Mouse (Mus musculus): Measurements from ENCODE around the gene Mybpc2. TPM values are rescaled to one million over a fixed set of nuclear protein-coding genes. Genes with fewer than 3 reads are reported as not detected.

Gene Mybpc2
- total and polyA plus RNA-seq, 3 experiments = 2.0 to 8.3 (median 5.0) TPM

DNA sequence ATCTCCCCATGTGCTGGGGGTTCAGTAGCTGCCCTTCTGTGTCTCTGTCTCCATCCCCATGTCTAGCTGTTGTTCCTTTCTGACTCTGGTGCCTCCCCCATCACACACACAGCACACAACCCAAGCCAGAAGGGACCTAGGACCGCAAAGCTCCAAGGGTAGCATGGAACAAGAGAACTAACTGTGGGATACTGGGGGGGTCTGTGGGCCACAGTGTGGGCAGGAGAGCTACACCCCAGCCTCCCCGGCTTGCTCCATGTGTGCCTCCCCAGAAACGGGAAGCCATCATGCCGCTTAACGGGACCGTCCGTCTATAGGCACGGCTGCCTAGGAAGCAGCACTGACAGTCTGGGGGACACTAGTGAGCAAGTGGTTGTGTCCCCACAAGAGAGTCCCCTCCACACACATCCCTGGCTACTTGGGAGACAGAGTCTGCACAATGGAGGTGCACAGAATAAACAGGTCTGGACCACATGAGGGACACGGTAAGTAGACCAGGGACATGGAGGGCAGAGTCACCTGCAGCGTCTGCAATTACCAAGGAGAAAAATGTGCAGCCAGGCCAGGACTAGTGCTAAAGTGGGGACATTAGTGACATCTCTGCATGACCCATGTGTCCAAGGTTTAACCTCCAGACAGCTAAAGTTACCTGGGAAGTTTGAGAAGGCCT lies 60.8 kb downstream of the Mybpc2 start:
- no peak overlapping the region for H3K9ac ChIP-seq (ENCODE audit: insufficient read depth, low read depth)
- TF ChIP-seq POLR2A (IDR thresholded peaks at IDR 0.05; ENCODE audit: low read depth, low read length) (no peak), USF2 (conservative IDR thresholded peaks at IDR 0.05; ENCODE audit: low read depth, low read length) (no peak), RCOR1 (conservative IDR thresholded peaks at IDR 0.05; ENCODE audit: low read depth, low read length) (no peak), MXI1 (IDR thresholded peaks at IDR 0.05; ENCODE audit: low read depth, low read length) (no peak), RAD21 (IDR thresholded peaks at IDR 0.05; ENCODE audit: low read depth, low read length) (no peak), JUND (conservative IDR thresholded peaks at IDR 0.05; ENCODE audit: low read depth, low read length) (no peak), CTCF (conservative IDR thresholded peaks at IDR 0.05 in 1 of 2, IDR thresholded peaks at IDR 0.05 in 1 of 2; ENCODE audit: low read depth in 2 of 2, low read length in 2 of 2) (no peak), EP300 (IDR thresholded peaks at IDR 0.05; ENCODE audit: low read length) (no peak), NELFE (IDR thresholded peaks at IDR 0.05; ENCODE audit: low read depth, low read length) (no peak), IRF4 (IDR thresholded peaks at IDR 0.05; ENCODE audit: low read depth, low read length) (no peak), POLR2AphosphoS2 (IDR thresholded peaks at IDR 0.05; ENCODE audit: low read depth, low read length) (no peak), ZC3H11A (IDR thresholded peaks at IDR 0.05; ENCODE audit: low read depth, low read length) (no peak), MAZ (IDR thresholded peaks at IDR 0.05; ENCODE audit: low read depth, low read length) (no peak), MEF2A (IDR thresholded peaks at IDR 0.05; ENCODE audit: borderline replicate concordance, low read depth, low read length) (no peak), BHLHE40 (IDR thresholded peaks at IDR 0.05; ENCODE audit: low read depth, low read length) (no peak), TBP (conservative IDR thresholded peaks at IDR 0.05; ENCODE audit: low read depth, low read length) (no peak), CHD2 (IDR thresholded peaks at IDR 0.05; ENCODE audit: low read length) (no peak), ELF1 (IDR thresholded peaks at IDR 0.05; ENCODE audit: low read depth, low read length) (no peak)
- H3K4me2 ChIP-seq (ENCODE audit: insufficient read depth, low read depth, poor library complexity, severe bottlenecking) = no peak overlapping the region
- H3K79me2 ChIP-seq (replicated peaks; ENCODE audit: control insufficient read depth, extremely low read depth, insufficient read depth, poor library complexity, severe bottlenecking) = no peaks in the 10 kb centered on the region
- no peaks in the 10 kb centered on the region for H3K36me3 ChIP-seq (replicated peaks in 1 of 2; ENCODE audit: control insufficient read depth in 1 of 2, insufficient read depth in 1 of 2, low read length in 1 of 2)
- peaks cover 73% of the 10 kb centered on the region for H3K27me3 ChIP-seq (replicated peaks)
- no peak overlapping the region for H3K4me3 ChIP-seq (replicated peaks in 1 of 3; ENCODE audit: low read depth in 2 of 3, low read length in 2 of 3, poor library complexity in 1 of 3)
- in situ Hi-C loops (cut with MboI; ENCODE audit: low pct_ligation_motif_present, low pct_unique_long_range_greater_than_20kb, low sequenced_read_pairs) (no loop called here), dilution Hi-C loops (cut with MboI; ENCODE audit: extremely low pct_ligation_motif_present, extremely low pct_unique_long_range_greater_than_20kb, low sequenced_read_pairs) (no loop called here)
- H3K27ac ChIP-seq (ENCODE audit: insufficient read depth, low read depth) = no peak overlapping the region
- H3K4me1 ChIP-seq (ENCODE audit: control insufficient read depth in 1 of 2, insufficient read depth in 2 of 2) = peaks cover 5 to 12% of the 10 kb centered on the region in 2 experiments
- H3K9me3 ChIP-seq (replicated peaks; ENCODE audit: low read length) = peaks cover 11% of the 10 kb centered on the region
- no peak for DNase-seq (ENCODE audit: extremely low read depth)

DNA sequence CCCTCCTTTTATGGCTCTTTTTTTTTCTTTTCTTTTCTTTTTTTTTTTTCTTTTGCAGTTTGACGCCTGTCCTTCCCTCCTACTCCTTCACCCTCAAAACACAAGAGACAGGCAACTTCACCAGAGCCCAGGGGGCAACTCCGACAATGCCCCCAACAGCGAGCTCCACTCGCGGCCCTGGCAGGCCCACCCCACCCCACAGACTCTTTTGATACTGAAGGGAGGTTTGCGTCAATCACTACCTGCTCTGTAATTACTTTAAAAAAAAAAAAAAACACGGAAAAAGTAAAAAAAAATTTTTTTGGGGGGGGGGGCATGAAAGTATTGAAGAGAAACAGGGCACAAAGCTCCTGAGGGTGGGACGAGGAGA lies 61.4 kb downstream of the Mybpc2 start:
- dilution Hi-C loops (cut with MboI; ENCODE audit: extremely low pct_ligation_motif_present, extremely low pct_unique_long_range_greater_than_20kb, low sequenced_read_pairs) = no loop called here

More for the DNA sequence above, 61.4 kb downstream of the Mybpc2 start:
- Histone ChIP-seq H3K27ac (ENCODE audit: insufficient read depth, low read depth) (no peak overlapping the region), H3K4me1 (ENCODE audit: control insufficient read depth in 1 of 2, insufficient read depth in 2 of 2) (peaks cover 4 to 8% of the 10 kb centered on the region in 2 experiments; a peak in 3 of 4 replicates), H3K9me3 (replicated peaks; ENCODE audit: low read length) (peaks cover 17% of the 10 kb centered on the region), H3K9ac (ENCODE audit: insufficient read depth, low read depth) (no peak overlapping the region), H3K27me3 (replicated peaks) (peaks cover 79% of the 10 kb centered on the region), H3K79me2 (replicated peaks; ENCODE audit: control insufficient read depth, extremely low read depth, insufficient read depth, poor library complexity, severe bottlenecking) (no peaks in the 10 kb centered on the region), H3K4me2 (ENCODE audit: insufficient read depth, low read depth, poor library complexity, severe bottlenecking) (no peak overlapping the region), H3K4me3 (replicated peaks in 1 of 3; ENCODE audit: low read depth in 2 of 3, low read length in 2 of 3, poor library complexity in 1 of 3) (no peak overlapping the region), H3K36me3 (replicated peaks in 1 of 2; ENCODE audit: control insufficient read depth in 1 of 2, insufficient read depth in 1 of 2, low read length in 1 of 2) (no peaks in the 10 kb centered on the region)
- DNase-seq (ENCODE audit: extremely low read depth) = no peak
- in situ Hi-C loops (cut with MboI; ENCODE audit: low pct_ligation_motif_present, low pct_unique_long_range_greater_than_20kb, low sequenced_read_pairs) = no loop called here
- TF ChIP-seq HCFC1 (IDR thresholded peaks at IDR 0.05; ENCODE audit: low read depth, low read length) (no peak), JUND (conservative IDR thresholded peaks at IDR 0.05; ENCODE audit: low read depth, low read length) (no peak), TBP (conservative IDR thresholded peaks at IDR 0.05; ENCODE audit: low read depth, low read length) (no peak), JUN (IDR thresholded peaks at IDR 0.05; ENCODE audit: insufficient read depth, low read depth, low read length) (no peak), CHD2 (IDR thresholded peaks at IDR 0.05; ENCODE audit: low read length) (no peak), ETS1 (conservative IDR thresholded peaks at IDR 0.05; ENCODE audit: low read depth, low read length) (no peak), USF2 (conservative IDR thresholded peaks at IDR 0.05; ENCODE audit: low read depth, low read length) (no peak)
